Mouse (Mus musculus) layer of hippocampus, adult 9-11 months (tissue): Measurements from ENCODE around the gene Mrpl23.

Experiments used
- DNase-seq: peaks from one replicate; pipeline ENCODE4 v3.0.0; 2022

Mrpl23 gene

GRCm38 (mm10) chr7:142532671-142533058 lies at the start of gene Mrpl23:
Mrpl23 (plus strand) TSS chr7:142532686.
- no peak for DNase-seq

- no peak for DNase-seq
Measured at GRCm38 (mm10) chr7:142483136-142483535, 49.4 kb upstream of the Mrpl23 start.

GRCm38 (mm10) chr7:142484780-142485179 lies 47.7 kb upstream of the Mrpl23 start:
- DNase-seq = no peak

- no peak for DNase-seq
Measured at GRCm38 (mm10) chr7:142486751-142487162, 45.7 kb upstream of the Mrpl23 start.

- DNase-seq = peak; percentile 49
Measured at GRCm38 (mm10) chr7:142487341-142487859, 45.1 kb upstream of the Mrpl23 start.

GRCm38 (mm10) chr7:142488053-142488452 lies 44.4 kb upstream of the Mrpl23 start:
- DNase-seq = no peak

- DNase-seq = no peak
Measured at GRCm38 (mm10) chr7:142493535-142493934, 39.0 kb upstream of the Mrpl23 start.

- DNase-seq = no peak
Measured at GRCm38 (mm10) chr7:142496158-142496557, 36.3 kb upstream of the Mrpl23 start.

- DNase-seq = no peak
Measured at GRCm38 (mm10) chr7:142496800-142497199, 35.7 kb upstream of the Mrpl23 start.

- DNase-seq = no peak
Measured at GRCm38 (mm10) chr7:142497775-142498174, 34.7 kb upstream of the Mrpl23 start.

- no peak for DNase-seq
Measured at GRCm38 (mm10) chr7:142498575-142498974, 33.9 kb upstream of the Mrpl23 start, which contains the start of gene Tnnt3. Tnnt3 (plus strand) TSS chr7:142498836.

- no peak for DNase-seq
Measured at GRCm38 (mm10) chr7:142499010-142499721, 33.3 kb upstream of the Mrpl23 start.

- DNase-seq = no peak
Measured at GRCm38 (mm10) chr7:142500032-142500431, 32.5 kb upstream of the Mrpl23 start.

GRCm38 (mm10) chr7:142503206-142503605 lies 29.3 kb upstream of the Mrpl23 start:
- no peak for DNase-seq

- DNase-seq = no peak
Measured at GRCm38 (mm10) chr7:142505942-142506341, 26.5 kb upstream of the Mrpl23 start.

GRCm38 (mm10) chr7:142506501-142506900 lies 26.0 kb upstream of the Mrpl23 start:
- no peak for DNase-seq

GRCm38 (mm10) chr7:142507453-142507852 lies 25.0 kb upstream of the Mrpl23 start:
- no peak for DNase-seq

- no peak for DNase-seq
Measured at GRCm38 (mm10) chr7:142509518-142509917, 23.0 kb upstream of the Mrpl23 start.

- no peak for DNase-seq
Measured at GRCm38 (mm10) chr7:142510021-142510777, 22.3 kb upstream of the Mrpl23 start.

- no peak for DNase-seq
Measured at GRCm38 (mm10) chr7:142514048-142514447, 18.4 kb upstream of the Mrpl23 start.

- DNase-seq = no peak
Measured at GRCm38 (mm10) chr7:142516221-142516978, 16.1 kb upstream of the Mrpl23 start.

- DNase-seq = no peak
Measured at GRCm38 (mm10) chr7:142517531-142517930, 15.0 kb upstream of the Mrpl23 start.

GRCm38 (mm10) chr7:142520331-142520730 lies 12.2 kb upstream of the Mrpl23 start:
- DNase-seq = no peak
